Mouse (Mus musculus) gastrocnemius, adult 18-20 months (tissue): ENCODE measurements around the gene Bri3. TPM values are rescaled to one million over a fixed set of nuclear protein-coding genes. Genes with fewer than 3 reads are reported as not detected.

ENCODE experiments used
- DNase-seq: peaks from one replicate; pipeline ENCODE4 v3.0.0; 2021; ENCODE audit warnings: low spot score
- long read RNA-seq, 2 experiments: library from polyadenylated mRNA; stranded (forward); transcript quantifications; one replicate each; pipeline ENCODE4 v2.0.0; 2021
- total RNA-seq, 2 experiments: library from RNA; stranded (reverse); gene quantifications; 2 replicates each; pipeline ENCODE4 v1.2.3; 2021

Gene Bri3
- 10 to 100 TPM; 39.4 to 45.3 TPM for total RNA-seq
- long read RNA-seq, experiment 1, partial matches to known transcripts, result 0 of 2 reads
- long read RNA-seq, experiment 1, other reads (novel, unspliced or antisense), result 0 of 2 reads
- long read RNA-seq, experiment 2, transcript Bri3-201 (3 exons, 955 nt), result major isoform, 5 of 7 reads
- long read RNA-seq, experiment 2, partial matches to known transcripts, result 2 of 7 reads
- long read RNA-seq, experiment 2, other reads (novel, unspliced or antisense), result 0 of 7 reads

GRCm38 (mm10) chr5:144243901-144244487 lies at the start of gene Bri3:
TSS of gene Bri3 (plus strand) at chr5:144244437.
- DNase-seq, result no peak

GRCm38 (mm10) chr5:144195567-144195966 lies 48.7 kb upstream of the Bri3 start:
- no peak for DNase-seq

GRCm38 (mm10) chr5:144200616-144201015 lies 43.6 kb upstream of the Bri3 start:
- no peak for DNase-seq

- DNase-seq, result no peak
Observed at GRCm38 (mm10) chr5:144202430-144202829, 41.8 kb upstream of the Bri3 start.

GRCm38 (mm10) chr5:144203398-144203959 lies 40.8 kb upstream of the Bri3 start:
- peak; percentile 76 for DNase-seq

GRCm38 (mm10) chr5:144204303-144204702 lies 39.9 kb upstream of the Bri3 start:
- DNase-seq, result no peak

GRCm38 (mm10) chr5:144204911-144205310 lies 39.3 kb upstream of the Bri3 start:
- no peak for DNase-seq

GRCm38 (mm10) chr5:144206069-144206468 lies 38.2 kb upstream of the Bri3 start:
- DNase-seq, result no peak

GRCm38 (mm10) chr5:144207478-144207877 lies 36.8 kb upstream of the Bri3 start:
- peak; percentile 51 for DNase-seq

- peak; percentile 40 for DNase-seq
Observed at GRCm38 (mm10) chr5:144214453-144214852, 29.8 kb upstream of the Bri3 start.

- DNase-seq, result no peak
Observed at GRCm38 (mm10) chr5:144215992-144216391, 28.2 kb upstream of the Bri3 start.

GRCm38 (mm10) chr5:144218061-144218460 lies 26.2 kb upstream of the Bri3 start:
- no peak for DNase-seq

- no peak for DNase-seq
Observed at GRCm38 (mm10) chr5:144219306-144219705, 24.9 kb upstream of the Bri3 start.

GRCm38 (mm10) chr5:144219936-144220335 lies 24.3 kb upstream of the Bri3 start:
- no peak for DNase-seq

GRCm38 (mm10) chr5:144221305-144221704 lies 22.9 kb upstream of the Bri3 start:
- no peak for DNase-seq

- DNase-seq, result peak; percentile 30
Observed at GRCm38 (mm10) chr5:144222811-144223502, 21.3 kb upstream of the Bri3 start.

- DNase-seq, result peak; percentile 94
Observed at GRCm38 (mm10) chr5:144223503-144223862, 20.8 kb upstream of the Bri3 start, which contains the start of gene Tecpr1. TSS of gene Tecpr1 (minus strand) at chr5:144223615.

- DNase-seq, result no peak
Observed at GRCm38 (mm10) chr5:144223899-144224816, 20.1 kb upstream of the Bri3 start.

GRCm38 (mm10) chr5:144226220-144226619 lies 18.0 kb upstream of the Bri3 start:
- DNase-seq, result no peak

GRCm38 (mm10) chr5:144230216-144230615 lies 14.0 kb upstream of the Bri3 start:
- DNase-seq, result no peak

GRCm38 (mm10) chr5:144231410-144231809 lies 12.8 kb upstream of the Bri3 start:
- DNase-seq, result no peak
